Mouse (Mus musculus): ENCODE data around the gene Pgm5. TPM values are rescaled to one million over a fixed set of nuclear protein-coding genes. Genes with fewer than 3 reads are reported as not detected.

Gene Pgm5
- total RNA-seq, 4 experiments from 2014 or later: 62.4 to 132 (median 86.3) TPM

DNA sequence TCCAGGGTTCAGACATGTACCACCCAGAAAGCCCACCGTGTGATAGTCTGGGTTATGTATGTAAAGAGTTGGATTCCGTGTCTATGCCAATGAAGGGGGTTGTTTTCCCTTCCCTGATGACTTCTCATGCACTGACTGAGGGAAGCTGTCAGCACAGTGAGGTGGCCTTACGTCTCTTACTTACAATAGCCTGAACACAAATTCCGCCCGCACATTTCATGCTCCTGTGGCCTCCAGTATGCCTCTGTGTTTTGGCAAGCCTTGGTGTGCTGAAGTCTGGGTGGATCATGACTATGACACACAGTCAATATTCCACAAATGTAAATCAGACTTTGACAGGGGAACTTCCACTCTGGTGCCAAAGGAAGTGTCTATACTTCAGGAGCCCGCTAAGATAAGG lies 94.3 kb downstream of the Pgm5 start:
- DNase-seq: no peak

DNA sequence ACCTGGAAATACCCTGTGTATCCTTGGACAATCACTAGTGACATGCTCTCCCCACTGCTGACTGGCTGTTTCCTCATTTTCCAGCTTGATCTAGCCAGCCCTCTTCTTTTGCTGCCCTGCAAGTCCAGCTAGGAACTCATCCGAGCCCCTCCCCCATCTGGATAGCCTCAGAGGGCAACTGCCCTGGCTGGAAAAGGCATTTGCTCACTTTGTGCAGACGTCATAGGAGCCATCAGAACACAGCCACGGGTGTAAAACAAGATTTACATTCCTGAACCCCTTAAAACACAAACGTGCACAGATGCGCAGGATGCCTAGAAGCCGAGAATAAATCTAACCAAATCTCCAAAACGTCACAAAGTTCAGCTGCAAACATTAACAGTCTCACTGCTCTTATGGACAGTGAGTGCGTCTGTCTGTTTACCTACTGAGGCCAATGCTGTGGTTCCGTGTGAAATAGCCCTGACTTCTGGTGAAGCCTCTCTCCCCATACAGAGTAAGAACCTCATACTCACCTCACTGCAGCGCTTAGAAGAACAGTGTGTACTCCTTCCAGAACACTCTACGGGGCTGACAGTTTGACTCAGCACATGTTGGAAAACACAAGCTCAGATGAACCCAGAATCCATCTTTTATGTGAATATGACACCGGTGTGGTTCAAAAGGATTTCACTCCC lies 99.0 kb downstream of the Pgm5 start:
- no peak for DNase-seq

DNA sequence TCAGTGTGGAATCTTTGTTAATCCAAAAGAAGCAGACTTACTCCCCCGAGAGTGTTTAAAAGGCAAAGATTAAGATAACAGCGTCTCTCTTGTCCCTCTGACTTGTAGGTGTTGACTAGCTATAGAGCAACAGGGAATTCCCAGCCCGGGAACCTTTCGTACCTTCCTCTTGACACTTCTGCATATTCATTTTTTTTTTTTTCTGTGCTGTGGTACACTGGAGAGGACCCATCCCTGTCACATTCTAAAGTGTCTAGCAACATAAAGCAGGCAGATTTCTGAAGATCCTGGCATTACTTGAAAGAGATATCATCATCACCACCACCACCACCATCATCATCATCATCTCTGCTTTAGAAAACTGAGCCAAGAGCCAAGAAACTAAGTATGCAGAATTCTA lies 105.0 kb downstream of the Pgm5 start:
- no peak for DNase-seq

- no peak for DNase-seq
These were observed 107.2 kb downstream of the Pgm5 start for GRCm38 (mm10) chr19:24754440-24754785.

GRCm38 (mm10) chr19:24753617-24754439 lies 107.8 kb downstream of the Pgm5 start:
- no peak for DNase-seq

DNA sequence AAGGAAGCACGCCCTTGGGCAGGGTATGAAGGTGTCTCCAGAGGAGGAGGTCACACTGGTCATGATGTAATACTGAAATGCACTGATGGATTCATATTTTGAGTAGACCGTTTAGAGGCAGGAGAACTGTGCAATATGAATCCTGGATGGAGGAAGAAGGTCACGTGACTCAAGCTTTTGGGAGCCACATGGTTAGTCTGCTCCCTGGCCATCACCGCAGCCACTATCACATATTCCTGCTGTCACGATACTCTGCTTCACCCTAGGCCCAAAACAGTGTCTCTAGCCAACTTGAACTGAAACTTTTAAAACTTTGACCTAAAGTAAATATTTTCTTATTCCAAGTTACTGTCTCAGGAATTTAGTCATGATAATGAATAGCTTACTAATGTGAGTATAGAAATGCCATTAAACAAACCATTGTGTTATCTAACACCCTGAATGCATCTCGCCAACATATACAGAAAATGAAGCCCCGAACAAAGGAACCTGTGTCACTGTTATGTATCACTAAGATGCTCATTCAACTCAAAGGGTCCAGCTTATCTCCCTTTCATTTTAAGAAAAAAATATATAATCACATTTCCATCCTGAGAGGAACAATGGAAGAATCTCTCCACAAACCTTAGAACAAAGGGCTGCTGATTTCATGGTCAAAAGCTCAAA lies 108.6 kb downstream of the Pgm5 start:
- DNase-seq: no peak

- no peak for DNase-seq
These were observed 115.3 kb downstream of the Pgm5 start for GRCm38 (mm10) chr19:24746266-24746875.

DNA sequence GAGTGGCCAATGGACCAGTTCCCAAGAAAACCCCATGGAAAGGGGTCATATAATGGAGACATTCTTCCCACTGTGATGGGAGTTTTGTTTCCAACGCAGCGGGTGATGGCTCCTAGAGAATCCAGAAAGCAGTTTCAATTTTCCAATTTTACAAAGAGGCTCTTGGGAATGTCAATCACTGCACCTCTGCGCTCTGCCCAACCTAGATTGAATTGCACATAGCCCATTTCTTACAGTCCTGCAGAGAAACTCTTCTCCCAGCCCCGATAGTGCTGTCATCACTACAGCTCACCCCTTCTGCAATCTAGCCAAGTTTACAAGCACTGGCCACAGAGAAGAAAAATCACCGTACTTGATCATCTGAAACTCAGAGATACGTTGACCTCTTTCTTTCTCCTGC lies 119.0 kb downstream of the Pgm5 start:
- no peak for DNase-seq

DNA sequence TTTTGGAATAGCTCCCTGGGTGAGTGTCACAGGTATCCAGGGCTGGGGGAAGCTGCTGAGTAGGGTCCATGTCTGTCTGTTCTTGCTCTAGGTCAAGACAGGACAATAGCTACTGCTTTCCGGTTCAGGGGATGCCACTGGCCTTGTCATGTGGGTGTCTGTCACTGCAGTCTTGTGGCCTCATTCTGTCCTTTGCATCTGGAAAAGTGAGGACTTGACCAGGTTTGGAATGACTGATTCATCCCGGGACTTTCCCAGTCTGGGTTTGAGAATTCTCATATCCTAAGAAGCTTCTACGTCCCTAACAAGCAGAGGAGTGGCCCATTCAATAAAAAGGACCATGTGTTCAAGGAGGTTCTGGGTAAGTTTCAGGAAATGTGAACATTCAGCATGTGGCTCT lies 122.9 kb downstream of the Pgm5 start:
- no peak for DNase-seq

GRCm38 (mm10) chr19:24738026-24738425 lies 123.6 kb downstream of the Pgm5 start:
- no peak for DNase-seq

DNA sequence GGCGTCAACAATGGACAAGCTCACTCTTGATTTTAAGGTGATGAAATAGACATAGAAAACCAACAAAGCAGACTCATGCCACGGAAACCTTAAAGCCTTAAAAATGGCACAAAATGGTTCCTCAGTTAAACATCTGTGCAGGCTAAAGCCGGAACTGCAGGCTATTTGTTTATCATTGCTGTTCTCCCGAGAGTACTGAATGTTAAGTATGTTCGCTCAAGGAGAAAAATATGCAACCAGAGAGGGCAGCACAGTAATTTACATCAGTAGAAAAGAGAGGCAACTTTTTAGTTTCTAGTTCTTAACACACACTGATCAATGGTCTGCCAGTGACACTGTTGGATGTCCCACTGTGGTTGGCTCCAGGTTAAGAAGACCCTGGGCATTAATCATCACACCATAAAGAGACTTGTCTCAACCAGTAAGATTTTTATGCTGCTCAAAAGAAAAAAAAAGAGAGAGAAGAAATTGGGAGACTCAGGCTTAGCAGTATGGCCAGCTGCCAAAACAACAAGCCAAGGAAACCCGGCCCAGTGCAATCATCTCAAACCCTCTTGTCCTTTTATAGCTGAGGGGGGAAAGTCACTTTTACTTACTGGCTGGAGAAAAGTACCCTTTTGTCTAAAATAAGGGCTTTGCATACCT lies 126.0 kb downstream of the Pgm5 start:
- DNase-seq: no peak

DNA sequence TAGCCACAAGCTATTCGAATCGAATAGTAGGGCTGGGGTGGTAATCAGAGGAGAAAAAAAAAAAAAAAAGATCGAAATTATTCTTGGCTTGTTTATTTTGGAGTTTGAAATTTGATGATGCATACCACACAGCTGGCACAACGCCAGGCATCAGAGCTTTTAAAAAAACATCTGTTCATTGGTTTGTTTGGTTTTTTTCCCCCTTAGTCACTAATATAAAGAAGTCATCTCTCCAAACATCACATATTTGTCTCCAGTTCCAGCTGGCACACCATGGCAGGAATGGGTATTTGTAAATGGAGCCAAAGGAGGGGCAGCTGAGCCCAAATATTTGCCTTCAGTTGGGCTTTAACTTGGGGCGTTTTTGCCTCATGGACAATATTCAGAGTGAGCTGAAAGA lies 131.0 kb downstream of the Pgm5 start:
- no peak for DNase-seq

DNA sequence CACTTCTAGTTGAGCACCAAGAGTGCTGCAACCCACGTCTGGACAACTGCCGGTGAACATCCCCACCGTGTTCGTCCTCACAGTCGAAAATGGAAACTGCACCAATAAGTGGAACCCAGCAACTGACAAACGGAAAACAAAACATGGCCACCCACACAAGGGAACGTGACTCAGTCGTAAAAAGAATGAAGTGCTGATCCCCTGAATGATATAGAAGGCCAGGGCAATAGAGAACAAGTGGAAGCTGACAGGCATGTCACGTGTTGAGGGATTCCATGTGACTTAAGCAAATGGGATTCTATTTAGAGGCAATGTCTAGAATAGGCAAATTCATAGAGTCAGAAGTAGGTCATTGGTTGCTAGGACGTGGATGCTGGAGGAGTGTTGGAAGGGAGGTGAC lies 137.3 kb downstream of the Pgm5 start:
- DNase-seq: no peak

- DNase-seq: peak; percentile 17
These were observed 141.2 kb downstream of the Pgm5 start for GRCm38 (mm10) chr19:24720448-24720847.

GRCm38 (mm10) chr19:24719504-24719903 lies 142.2 kb downstream of the Pgm5 start:
- no peak for DNase-seq

GRCm38 (mm10) chr19:24718021-24718420 lies 143.6 kb downstream of the Pgm5 start:
- no peak for DNase-seq

GRCm38 (mm10) chr19:24716303-24717097 lies 145.2 kb downstream of the Pgm5 start:
- DNase-seq: no peak

GRCm38 (mm10) chr19:24708032-24708431 lies 153.6 kb downstream of the Pgm5 start:
- no peak for DNase-seq

DNA sequence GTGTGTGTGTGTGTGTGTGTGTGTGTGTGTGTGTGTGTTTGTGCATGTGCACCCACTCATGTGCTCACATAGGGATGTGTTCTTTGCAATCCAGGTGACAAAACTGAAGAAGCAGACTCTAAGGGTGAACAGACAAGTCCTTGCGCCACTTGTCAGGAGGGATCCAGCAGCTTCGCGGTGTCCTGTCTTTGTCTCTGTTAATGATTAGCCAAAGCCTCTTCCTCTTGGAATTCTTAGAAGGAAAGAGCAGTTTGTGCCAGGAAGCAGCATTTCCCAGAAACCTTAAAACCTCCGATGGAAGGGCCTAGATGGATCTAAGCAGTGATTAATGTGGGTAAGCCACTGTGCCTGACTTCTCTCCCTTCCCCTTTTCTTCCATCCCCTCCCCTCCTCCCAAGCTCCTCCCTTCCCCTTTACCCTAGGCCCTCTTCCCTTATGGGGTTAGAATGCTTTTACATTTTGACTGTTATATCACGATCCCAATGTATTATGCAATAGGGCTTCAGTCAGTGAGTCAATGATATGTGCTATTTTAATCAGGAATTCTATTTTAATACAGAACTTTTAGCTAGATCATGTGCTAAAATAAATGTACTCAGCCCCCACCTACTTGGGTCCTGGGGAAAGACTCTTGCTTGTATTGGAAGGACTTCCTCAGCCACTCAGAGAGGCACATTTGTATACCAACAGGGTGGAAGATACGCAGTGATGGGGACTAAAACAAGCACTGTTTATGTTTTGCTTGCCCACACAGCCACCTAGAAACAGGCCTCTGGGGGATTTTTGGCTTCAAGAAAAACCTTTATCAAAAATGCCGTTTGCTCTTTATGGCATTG lies 154.4 kb downstream of the Pgm5 start:
- DNase-seq: no peak

GRCm38 (mm10) chr19:24705395-24705794 lies 156.3 kb downstream of the Pgm5 start:
- DNase-seq: no peak

- DNase-seq: no peak
These were observed 157.3 kb downstream of the Pgm5 start for GRCm38 (mm10) chr19:24704326-24704725.
